Mouse (Mus musculus) testis, adult 2 months (tissue): ENCODE measurements around the gene Xpc.

Source experiments
- CTCF ChIP-seq: fragments of 200-500 bp; IDR thresholded peaks from 2 replicates; pipeline ENCODE4 v1.5.1; 2012; ENCODE audit warnings: low read depth, mild to moderate bottlenecking, inconsistent platforms, low read length, moderate library complexity; ENCODE audit not compliant: control insufficient read depth, insufficient read depth, insufficient replicate concordance
- POLR2A ChIP-seq: fragments of 200-500 bp; IDR thresholded peaks from 2 replicates; pipeline ENCODE4 v1.6.1; 2012; ENCODE audit warnings: low read depth, mild to moderate bottlenecking, inconsistent platforms, low read length, moderate library complexity; ENCODE audit not compliant: control insufficient read depth

GRCm38 (mm10) chr6:91488496-91489212 is 27.0 kb downstream of the Xpc start:
- TF ChIP-seq CTCF (no peak), POLR2A (no peak)
